Mouse (Mus musculus) neutrophil, adult 5-6 weeks (primary cell): Measurements from ENCODE around the gene Nav2. TPM values are rescaled to one million over a fixed set of nuclear protein-coding genes. Genes with fewer than 3 reads are reported as not detected.

ENCODE experiments used
- ATAC-seq: fragments of 151-379, 151-347 bp; 2 replicates; pipeline ENCODE4 v1.8.0; 2017; ENCODE audit warnings: mild to moderate bottlenecking, moderate TSS enrichment; ENCODE audit not compliant: insufficient number of reproducible peaks, poor library complexity, low FRiP score, severe bottlenecking; ENCODE audit errors: extremely low read depth
- total RNA-seq: library from RNA; stranded (forward); fragments of 200-1000 nt; gene quantifications from 2 replicates; pipeline ENCODE4 v1.2.3, GENCODE M21; 2017

Nav2 gene
- total RNA-seq, 1 experiment from 2014 or later: 3.1 TPM

DNA sequence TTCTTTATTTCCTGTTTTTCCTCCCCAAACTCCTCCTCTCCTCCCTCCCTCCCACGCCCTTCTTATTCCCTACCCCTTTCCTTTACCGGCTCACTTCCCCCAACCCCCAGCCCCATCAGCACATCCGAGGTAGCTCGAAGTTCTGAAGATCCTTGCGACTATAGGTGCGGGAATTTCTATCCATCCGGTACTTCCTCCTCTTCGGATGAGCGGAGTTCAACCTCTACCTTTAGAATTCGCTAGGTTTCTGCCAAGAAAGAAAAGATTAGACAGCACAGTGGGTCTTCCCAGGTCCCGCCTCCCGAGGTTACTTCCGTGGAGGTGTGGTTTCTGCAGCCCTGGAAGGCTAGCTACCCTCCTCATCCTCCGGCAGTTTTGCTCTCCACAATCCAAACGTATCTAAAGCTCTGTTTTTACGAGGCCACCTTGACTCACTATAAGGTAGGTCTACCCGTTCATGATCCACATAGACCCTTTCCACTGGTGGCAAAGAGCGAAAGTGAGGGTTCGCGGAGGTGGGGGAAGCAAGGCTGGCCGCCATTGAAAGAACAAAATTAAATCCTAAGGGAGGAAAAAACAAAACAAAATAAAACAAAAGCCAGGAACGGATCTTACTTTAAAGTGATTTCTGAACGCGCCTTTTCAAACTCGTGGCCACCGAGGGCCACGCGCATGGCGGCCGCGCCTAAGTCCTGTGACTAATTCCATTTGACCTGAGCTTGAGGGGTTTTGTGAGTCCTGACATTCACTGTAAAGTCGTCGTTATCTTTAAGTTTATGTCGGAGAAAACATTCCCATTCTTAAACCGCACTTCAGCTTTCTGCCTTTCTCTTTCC, 730.6 kb downstream of the Nav2 start:
- no peak for ATAC-seq

DNA sequence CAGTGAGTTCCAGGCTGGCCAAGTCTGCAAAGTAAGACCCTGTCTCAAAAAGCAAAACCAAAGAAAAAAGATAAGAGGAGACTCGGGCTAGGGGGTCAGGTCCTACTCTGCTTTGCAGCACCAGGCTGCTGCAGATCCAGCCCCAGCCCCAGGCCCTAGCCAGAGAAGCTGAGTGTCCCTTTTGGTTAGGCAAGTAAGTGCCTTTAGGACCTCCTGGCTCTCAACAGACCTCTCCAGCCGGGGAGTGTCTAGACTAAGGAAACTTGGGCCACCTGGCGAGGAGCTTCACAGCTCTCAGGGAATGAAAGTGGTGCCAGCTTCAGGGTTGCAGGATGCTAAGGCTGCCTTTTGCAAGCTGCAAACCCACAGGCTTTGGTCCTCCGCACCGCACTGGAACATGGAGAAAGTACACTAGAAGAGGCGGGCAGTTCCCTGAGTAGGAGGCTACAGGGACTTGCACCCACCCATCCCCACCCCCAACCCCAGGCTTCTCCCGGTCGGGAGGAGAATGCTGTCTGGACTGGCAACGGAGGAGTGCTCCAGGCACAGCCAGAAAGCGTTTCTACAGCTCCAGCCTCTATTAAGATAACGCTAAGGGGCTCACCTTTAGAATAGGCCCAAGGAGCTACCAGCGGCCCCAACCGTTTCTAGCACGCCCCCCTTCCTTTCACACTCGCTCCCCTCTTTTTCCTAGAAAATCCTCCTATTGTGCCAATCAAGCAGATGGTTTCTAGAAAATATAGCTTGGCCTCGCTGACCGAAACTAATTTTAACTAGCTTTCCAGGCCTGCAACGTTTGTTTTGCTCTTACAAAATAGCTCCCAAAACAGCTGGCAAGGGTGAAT, 731.6 kb downstream of the Nav2 start:
- ATAC-seq: no peak

DNA sequence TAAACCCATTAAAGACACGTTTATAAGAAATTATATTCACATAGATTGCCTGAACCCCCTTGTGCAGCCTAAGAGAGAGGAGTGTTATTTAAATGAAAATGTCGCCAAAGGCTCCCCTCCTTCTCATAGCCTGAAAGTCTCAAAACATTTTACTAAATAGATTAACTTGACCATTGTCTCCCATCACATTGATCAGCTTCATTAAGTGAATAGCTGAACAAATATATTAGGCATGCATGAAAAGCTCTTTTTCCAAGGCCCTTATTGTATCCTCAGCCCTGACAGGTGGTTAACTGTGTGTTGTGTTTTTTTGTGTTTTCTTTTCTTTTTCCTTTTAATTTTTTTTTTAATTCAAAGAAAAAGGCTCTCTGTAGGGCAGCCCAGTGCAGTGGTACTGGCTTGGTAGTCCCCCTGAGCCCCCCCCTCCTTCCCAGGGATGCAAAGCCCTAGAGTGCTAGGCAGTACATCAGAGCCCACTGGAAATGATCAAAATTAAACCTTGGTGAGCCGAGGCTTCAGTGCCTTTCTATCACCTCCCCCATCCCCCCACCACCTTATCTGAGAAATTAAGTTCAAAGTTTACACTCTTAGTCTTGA, 732.3 kb downstream of the Nav2 start:
- no peak for ATAC-seq

Other genes with a start within 250 kb of the Nav2 start
- 24.6 and 25.9 TPM in 2 replicates for gene Zdhhc13, start 119.7 kb upstream of the Nav2 start, total RNA-seq
- not detected in 2 replicates for gene Csrp3, start 60.7 kb upstream of the Nav2 start, total RNA-seq
- gene E2f8, start 27.1 kb upstream of the Nav2 start, total RNA-seq: 2.0 and 3.6 TPM in 2 replicates